Mouse (Mus musculus): Measurements from ENCODE around the gene Mknk2. TPM values are rescaled to one million over a fixed set of nuclear protein-coding genes. Genes with fewer than 3 reads are reported as not detected.

Gene Mknk2
- polyA plus RNA-seq, 1 experiment = 119 TPM

DNA sequence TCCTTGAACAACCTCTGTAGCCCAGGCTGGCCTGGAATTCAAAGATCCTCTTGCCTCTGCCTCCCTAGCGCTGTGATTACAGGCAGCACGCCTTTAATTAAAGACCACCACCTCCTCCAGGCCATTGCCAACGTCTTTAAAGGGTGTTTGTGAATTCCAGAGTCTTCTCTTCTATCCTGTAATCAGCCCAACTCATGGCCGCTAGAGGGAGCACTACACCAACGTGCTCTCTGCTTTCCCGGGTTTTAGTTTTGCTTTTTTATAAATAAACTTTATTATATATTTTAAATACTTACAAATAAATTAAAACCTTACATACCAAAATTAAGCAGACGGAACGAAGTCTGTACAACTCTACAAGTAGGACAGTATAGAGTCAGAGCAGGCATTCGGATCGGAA is 18.7 kb downstream of the Mknk2 start:
- no peak for TF ChIP-seq POLR2AphosphoS2 (IDR thresholded peaks at IDR 0.05; ENCODE audit: insufficient read length, low read depth)
- TF ChIP-seq MAX (IDR thresholded peaks at IDR 0.05; ENCODE audit: low read depth) = no peak
- TF ChIP-seq SRF (IDR thresholded peaks at IDR 0.05; ENCODE audit: control insufficient read depth, insufficient read length, low read depth) = no peak
- no peak for TF ChIP-seq POLR2A (IDR thresholded peaks at IDR 0.05; ENCODE audit: insufficient read length, low read depth)
- TF ChIP-seq USF1 (IDR thresholded peaks at IDR 0.05; ENCODE audit: low read depth) = no peak
- TF ChIP-seq MYOG (IDR thresholded peaks at IDR 0.05; ENCODE audit: control insufficient read depth in 1 of 3, insufficient read depth in 1 of 3, insufficient read length in 2 of 3, low read depth in 2 of 3) = no peak
- TF ChIP-seq MYOD1 (IDR thresholded peaks at IDR 0.05; ENCODE audit: control insufficient read depth in 1 of 3, insufficient read length in 2 of 3, low read depth in 2 of 3) = no peak
- no peak for TF ChIP-seq TCF12 (IDR thresholded peaks at IDR 0.05; ENCODE audit: insufficient read depth, poor library complexity, severe bottlenecking)
- TF ChIP-seq CEBPB (IDR thresholded peaks at IDR 0.05; ENCODE audit: insufficient read depth, poor library complexity, severe bottlenecking) = no peak
- no peak for TF ChIP-seq TCF3 (IDR thresholded peaks at IDR 0.05; ENCODE audit: insufficient read length, low read depth)
- no peak for TF ChIP-seq E2F4 (IDR thresholded peaks at IDR 0.05; ENCODE audit: insufficient read depth)
- no peak for TF ChIP-seq REST (IDR thresholded peaks at IDR 0.05; ENCODE audit: insufficient read depth, insufficient read length)
- H3K27me3 ChIP-seq (ENCODE audit: control insufficient read depth, insufficient read depth, insufficient read length) = no peaks in the 10 kb centered on the region
- H3K4me2 ChIP-seq (ENCODE audit: low read depth) = peak overlapping the region; percentile 75
- no peak overlapping the region for H3ac ChIP-seq (ENCODE audit: control insufficient read depth, insufficient read length)
- H3K36me3 ChIP-seq (ENCODE audit: control insufficient read depth, insufficient read depth) = no peaks in the 10 kb centered on the region
- H3K79me2 ChIP-seq (ENCODE audit: control insufficient read depth, insufficient read depth) = peaks cover 13% of the 10 kb centered on the region
- peak overlapping the region; percentile 13 for H3K4me3 ChIP-seq

DNA sequence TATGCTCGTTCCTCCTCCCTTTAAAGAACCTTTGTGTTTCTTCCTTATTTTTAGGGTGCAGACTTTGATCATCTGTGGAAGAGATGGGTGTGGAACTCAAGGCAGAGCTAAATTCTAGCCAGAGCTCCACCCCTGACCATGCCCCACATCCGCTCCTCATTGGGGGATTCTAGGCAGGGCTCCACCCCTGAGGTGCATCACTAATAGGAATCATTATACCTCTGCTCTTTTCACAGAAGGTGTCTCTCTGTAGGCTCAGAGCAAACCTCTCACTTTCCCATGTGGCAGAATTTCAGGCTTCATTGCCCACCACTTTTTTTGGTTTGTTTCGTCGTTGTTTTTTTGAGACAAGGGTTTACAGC is 19.1 kb downstream of the Mknk2 start:
- peak overlapping the region; percentile 13 for H3K4me3 ChIP-seq
- H3K79me2 ChIP-seq (ENCODE audit: control insufficient read depth, insufficient read depth) = peaks cover 13% of the 10 kb centered on the region
- no peaks in the 10 kb centered on the region for H3K27me3 ChIP-seq (ENCODE audit: control insufficient read depth, insufficient read depth, insufficient read length)
- H3K4me2 ChIP-seq (ENCODE audit: low read depth) = peak overlapping the region; percentile 10
- no peak for TF ChIP-seq POLR2AphosphoS2 (IDR thresholded peaks at IDR 0.05; ENCODE audit: insufficient read length, low read depth)
- no peak for TF ChIP-seq REST (IDR thresholded peaks at IDR 0.05; ENCODE audit: insufficient read depth, insufficient read length)
- TF ChIP-seq MYOG (IDR thresholded peaks at IDR 0.05; ENCODE audit: control insufficient read depth in 1 of 3, insufficient read depth in 1 of 3, insufficient read length in 2 of 3, low read depth in 2 of 3) = no peak
- TF ChIP-seq SRF (IDR thresholded peaks at IDR 0.05; ENCODE audit: control insufficient read depth, insufficient read length, low read depth) = no peak
- no peak for TF ChIP-seq MYOD1 (IDR thresholded peaks at IDR 0.05; ENCODE audit: control insufficient read depth in 1 of 3, insufficient read length in 2 of 3, low read depth in 2 of 3)
- no peak for TF ChIP-seq TCF3 (IDR thresholded peaks at IDR 0.05; ENCODE audit: insufficient read length, low read depth)
- TF ChIP-seq E2F4 (IDR thresholded peaks at IDR 0.05; ENCODE audit: insufficient read depth) = no peak
- TF ChIP-seq USF1 (IDR thresholded peaks at IDR 0.05; ENCODE audit: low read depth) = no peak
- no peak for TF ChIP-seq POLR2A (IDR thresholded peaks at IDR 0.05; ENCODE audit: insufficient read length, low read depth)
- no peak for TF ChIP-seq MAX (IDR thresholded peaks at IDR 0.05; ENCODE audit: low read depth)
- TF ChIP-seq TCF12 (IDR thresholded peaks at IDR 0.05; ENCODE audit: insufficient read depth, poor library complexity, severe bottlenecking) = no peak
- TF ChIP-seq CEBPB (IDR thresholded peaks at IDR 0.05; ENCODE audit: insufficient read depth, poor library complexity, severe bottlenecking) = no peak
- H3ac ChIP-seq (ENCODE audit: control insufficient read depth, insufficient read length) = no peak overlapping the region
- H3K36me3 ChIP-seq (ENCODE audit: control insufficient read depth, insufficient read depth) = no peaks in the 10 kb centered on the region

DNA sequence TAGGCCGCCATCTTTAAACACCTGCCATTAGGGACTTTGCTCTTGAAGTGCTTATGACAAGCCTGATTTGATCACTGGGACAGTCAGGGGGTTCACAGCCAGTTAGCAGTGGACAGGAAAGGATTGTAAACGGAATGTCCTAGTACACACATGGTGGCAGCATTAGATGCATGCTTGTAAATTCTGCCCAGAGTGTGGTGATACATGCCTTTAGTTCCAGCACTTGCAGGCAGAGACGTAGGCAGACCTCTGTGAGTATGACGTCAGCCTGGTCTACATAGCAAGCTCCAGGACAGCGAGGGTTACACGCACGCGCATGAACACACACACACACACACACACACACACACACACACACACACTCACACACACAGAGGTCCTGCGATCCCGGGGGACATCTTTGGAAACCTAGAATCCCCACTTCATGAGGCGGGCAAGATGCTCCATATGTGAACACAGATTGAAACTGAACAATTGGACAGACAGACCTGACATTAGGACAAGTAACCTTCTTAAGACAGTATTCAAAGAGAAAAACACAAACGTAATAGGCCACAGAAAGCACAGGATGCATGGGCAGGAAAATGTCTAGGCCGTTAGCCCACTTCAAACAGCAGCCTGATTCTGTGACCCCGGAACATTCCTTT is 19.6 kb downstream of the Mknk2 start:
- TF ChIP-seq POLR2AphosphoS2 (IDR thresholded peaks at IDR 0.05; ENCODE audit: insufficient read length, low read depth) (no peak), MYOD1 (IDR thresholded peaks at IDR 0.05; ENCODE audit: control insufficient read depth in 1 of 3, insufficient read length in 2 of 3, low read depth in 2 of 3) (no peak), MAX (IDR thresholded peaks at IDR 0.05; ENCODE audit: low read depth) (no peak), USF1 (IDR thresholded peaks at IDR 0.05; ENCODE audit: low read depth) (no peak), TCF3 (IDR thresholded peaks at IDR 0.05; ENCODE audit: insufficient read length, low read depth) (no peak), SRF (IDR thresholded peaks at IDR 0.05; ENCODE audit: control insufficient read depth, insufficient read length, low read depth) (no peak), POLR2A (IDR thresholded peaks at IDR 0.05; ENCODE audit: insufficient read length, low read depth) (no peak), E2F4 (IDR thresholded peaks at IDR 0.05; ENCODE audit: insufficient read depth) (no peak)
- peaks cover 13% of the 10 kb centered on the region for H3K79me2 ChIP-seq (ENCODE audit: control insufficient read depth, insufficient read depth)
- no peak overlapping the region for H3ac ChIP-seq (ENCODE audit: control insufficient read depth, insufficient read length)
- H3K4me2 ChIP-seq (ENCODE audit: low read depth) = no peak overlapping the region
- no peaks in the 10 kb centered on the region for H3K27me3 ChIP-seq (ENCODE audit: control insufficient read depth, insufficient read depth, insufficient read length)
- no peak overlapping the region for H3K4me3 ChIP-seq
- no peaks in the 10 kb centered on the region for H3K36me3 ChIP-seq (ENCODE audit: control insufficient read depth, insufficient read depth)

DNA sequence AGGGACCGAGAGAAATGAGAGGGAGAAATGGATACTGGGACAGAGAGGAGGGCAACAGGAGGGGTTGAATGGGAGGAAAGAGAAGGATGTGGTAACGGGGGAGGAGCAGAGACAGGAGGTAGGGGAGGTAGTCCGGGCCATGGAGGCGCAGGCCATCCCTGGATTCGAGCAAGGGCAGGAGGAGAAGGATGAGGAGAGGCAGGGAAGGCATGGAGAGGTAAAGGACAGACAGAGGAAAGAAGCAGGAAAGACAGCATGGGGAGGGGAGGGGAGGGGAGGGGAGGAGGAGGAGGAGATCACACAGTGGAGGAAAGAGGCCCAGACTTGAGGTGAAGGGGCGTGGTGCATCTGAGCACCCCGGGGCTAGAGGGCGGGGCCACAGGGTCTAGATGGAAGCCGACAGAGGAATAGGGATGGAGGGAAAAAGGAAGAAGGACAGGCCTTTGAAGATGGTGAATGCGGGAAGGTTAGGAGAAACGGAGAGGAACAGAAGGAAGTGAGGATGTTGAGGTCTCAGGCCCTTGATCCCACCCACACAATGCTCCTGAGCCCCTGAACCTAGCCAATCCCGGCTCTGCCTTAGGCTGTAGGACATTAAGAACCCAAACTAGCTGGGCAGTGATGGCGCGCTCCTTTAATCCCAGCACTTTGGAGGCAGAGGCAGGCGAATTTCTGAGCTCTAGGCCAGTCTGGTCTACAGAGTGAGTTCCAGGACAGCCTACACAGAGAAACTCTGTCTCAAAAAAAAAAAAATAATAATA is 20.9 kb downstream of the Mknk2 start, which contains the start of gene Btbd2:
Gene Btbd2 (minus strand): TSS at position 209 of the 761 bp plus-strand sequence.
- Histone ChIP-seq H3K79me2 (ENCODE audit: control insufficient read depth, insufficient read depth) (peaks cover 13% of the 10 kb centered on the region), H3K4me3 (peak within 1 kb of the TSS; percentile 35), H3ac (ENCODE audit: control insufficient read depth, insufficient read length) (peak within 1 kb of the TSS; percentile 97), H3K27me3 (ENCODE audit: control insufficient read depth, insufficient read depth, insufficient read length) (no peaks in the 10 kb centered on the region), H3K4me2 (ENCODE audit: low read depth) (peak within 1 kb of the TSS; percentile 94), H3K36me3 (ENCODE audit: control insufficient read depth, insufficient read depth) (no peaks in the 10 kb centered on the region)
- TF ChIP-seq SRF (IDR thresholded peaks at IDR 0.05; ENCODE audit: control insufficient read depth, insufficient read length, low read depth) (no peak), MYOG (IDR thresholded peaks at IDR 0.05; ENCODE audit: control insufficient read depth in 1 of 3, insufficient read depth in 1 of 3, insufficient read length in 2 of 3, low read depth in 2 of 3) (no peak), REST (IDR thresholded peaks at IDR 0.05; ENCODE audit: insufficient read depth, insufficient read length) (no peak), USF1 (IDR thresholded peaks at IDR 0.05; ENCODE audit: low read depth) (no peak), TCF3 (IDR thresholded peaks at IDR 0.05; ENCODE audit: insufficient read length, low read depth) (no peak), CEBPB (IDR thresholded peaks at IDR 0.05; ENCODE audit: insufficient read depth, poor library complexity, severe bottlenecking) (no peak), TCF12 (IDR thresholded peaks at IDR 0.05; ENCODE audit: insufficient read depth, poor library complexity, severe bottlenecking) (no peak), MAX (IDR thresholded peaks at IDR 0.05; ENCODE audit: low read depth) (no peak), MYOD1 (IDR thresholded peaks at IDR 0.05; ENCODE audit: control insufficient read depth in 1 of 3, insufficient read length in 2 of 3, low read depth in 2 of 3) (no peak), POLR2A (IDR thresholded peaks at IDR 0.05; ENCODE audit: insufficient read length, low read depth) (no peak), E2F4 (IDR thresholded peaks at IDR 0.05; ENCODE audit: insufficient read depth) (no peak)
